Mouse (Mus musculus) bone marrow, adult 2 months (tissue): Measurements from ENCODE around the gene Il10. TPM values are rescaled to one million over a fixed set of nuclear protein-coding genes. Genes with fewer than 3 reads are reported as not detected.

Experiments
- H3K27ac ChIP-seq: fragments of 200-500 bp; 2 replicates; pipeline ENCODE4 v1.5.1; 2012; ENCODE audit warnings: low read depth, mild to moderate bottlenecking, control low read depth, inconsistent platforms, low read length; ENCODE audit not compliant: control insufficient read depth, poor library complexity, insufficient read depth
- H3K4me1 ChIP-seq: fragments of 200-500 bp; 2 replicates; pipeline ENCODE4 v1.6.1; 2011; ENCODE audit warnings: low read length; ENCODE audit not compliant: control insufficient read depth, insufficient read depth
- H3K4me3 ChIP-seq: fragments of 200-500 bp; replicated peaks from 2 replicates; pipeline ENCODE3; 2011; ENCODE audit warnings: mild to moderate bottlenecking, low read depth, low read length, control low read depth; ENCODE audit not compliant: control insufficient read depth
- CTCF ChIP-seq: fragments of 200-500 bp; IDR thresholded peaks from 2 replicates; pipeline ENCODE4 v1.5.1; 2011; ENCODE audit warnings: low read length, control low read depth; ENCODE audit not compliant: control insufficient read depth, insufficient read depth
- POLR2A ChIP-seq: fragments of 200-500 bp; IDR thresholded peaks from 2 replicates; pipeline ENCODE4 v1.6.1; 2011; ENCODE audit warnings: low read depth, mild to moderate bottlenecking, control low read depth, low read length, borderline replicate concordance; ENCODE audit not compliant: control insufficient read depth
- WGBS: fragments of 180-500 bp; shearing (Covaris S2); methylation state at CpG from one replicate; pipeline ENCODE4 v1.1.7; 2018; 5-methylcytosine and 5-hydroxymethylcytosine counted together
- polyA plus RNA-seq: library from polyadenylated mRNA; stranded (reverse); fragments of >200 nt; gene quantifications from 2 replicates; pipeline ENCODE4 v1.2.4, GENCODE M21; 2011; ENCODE audit warnings: low replicate concordance; ENCODE audit not compliant: missing spikeins, insufficient read depth, insufficient read length

Il10 gene
- polyA plus RNA-seq, 1 experiment = 1.1 TPM

GRCm38 (mm10) chr1:131010201-131011153 is 9.2 kb upstream of the Il10 start:
- WGBS = 61% methylated on average over 17 of the region's 17 CpGs
- H3K4me1 ChIP-seq = no peaks in the 10 kb centered on the region
- TF ChIP-seq POLR2A (no peak), CTCF (no peak)
- no peak overlapping the region; the same call in 1 of the 2 replicates for H3K27ac ChIP-seq
- no peak overlapping the region for H3K4me3 ChIP-seq

GRCm38 (mm10) chr1:131012494-131012893 is 7.2 kb upstream of the Il10 start:
- WGBS = 85% methylated on average over 8 of the region's 8 CpGs
- H3K27ac ChIP-seq = no peak overlapping the region
- H3K4me1 ChIP-seq = no peaks in the 10 kb centered on the region
- TF ChIP-seq POLR2A = no peak
- no peak for TF ChIP-seq CTCF
- H3K4me3 ChIP-seq = no peak overlapping the region

- 84% methylated on average over 5 of the region's 5 CpGs for WGBS
- TF ChIP-seq POLR2A (no peak), CTCF (no peak)
- H3K4me1 ChIP-seq = 0 out of 2 replicates have a peak, but pooled peaks cover under 1% of the 10 kb centered on the region
- H3K4me3 ChIP-seq = no peak overlapping the region
- no peak overlapping the region for H3K27ac ChIP-seq
These were observed 5.7 kb upstream of the Il10 start for GRCm38 (mm10) chr1:131013926-131014325.

- Histone ChIP-seq H3K27ac (no peak overlapping the region), H3K4me1 (peaks cover 2% of the 10 kb centered on the region; the same call in 1 of the 2 replicates), H3K4me3 (no peak overlapping the region)
- WGBS = 48% methylated on average over 6 of the region's 6 CpGs
- TF ChIP-seq POLR2A (no peak), CTCF (no peak)
These were observed 4.4 kb upstream of the Il10 start for GRCm38 (mm10) chr1:131015281-131015680.

GRCm38 (mm10) chr1:131015879-131016278 is 3.8 kb upstream of the Il10 start:
- Histone ChIP-seq H3K4me3 (no peak overlapping the region), H3K27ac (no peak overlapping the region), H3K4me1 (peaks cover 2% of the 10 kb centered on the region; the same call in 1 of the 2 replicates)
- TF ChIP-seq POLR2A = no peak
- no peak for TF ChIP-seq CTCF
- 81% methylated on average over 7 of the region's 7 CpGs for WGBS

GRCm38 (mm10) chr1:131020425-131021310 is 1.0 kb downstream of the Il10 start:
- TF ChIP-seq CTCF (no peak), POLR2A (no peak)
- H3K4me1 ChIP-seq = peaks cover 4% of the 10 kb centered on the region
- H3K27ac ChIP-seq = no peak overlapping the region
- no peak overlapping the region for H3K4me3 ChIP-seq
- WGBS = 15% methylated on average over 12 of the region's 12 CpGs

- Histone ChIP-seq H3K27ac (no peak overlapping the region), H3K4me1 (peaks cover 4% of the 10 kb centered on the region)
These were observed 1.8 kb downstream of the Il10 start for GRCm38 (mm10) chr1:131021438-131021837.

GRCm38 (mm10) chr1:131021900-131022590 is 2.4 kb downstream of the Il10 start:
- 68% methylated on average over 11 of the region's 11 CpGs for WGBS
- no peak for TF ChIP-seq POLR2A
- no peak for TF ChIP-seq CTCF
- H3K27ac ChIP-seq = no peak overlapping the region
- H3K4me3 ChIP-seq = no peak overlapping the region
- peaks cover 4% of the 10 kb centered on the region for H3K4me1 ChIP-seq

More at GRCm38 (mm10) chr1:131021438-131021837, 1.8 kb downstream of the Il10 start:
- 35% methylated on average over 9 of the region's 9 CpGs for WGBS
- H3K4me3 ChIP-seq = no peak overlapping the region
- TF ChIP-seq CTCF = no peak
- TF ChIP-seq POLR2A = no peak
